Mouse (Mus musculus): Measurements from ENCODE around the gene Gm3373. TPM values are rescaled to one million over a fixed set of nuclear protein-coding genes. Genes with fewer than 3 reads are reported as not detected.

The Gm3373 gene
- total RNA-seq (2023) = not detected

DNA sequence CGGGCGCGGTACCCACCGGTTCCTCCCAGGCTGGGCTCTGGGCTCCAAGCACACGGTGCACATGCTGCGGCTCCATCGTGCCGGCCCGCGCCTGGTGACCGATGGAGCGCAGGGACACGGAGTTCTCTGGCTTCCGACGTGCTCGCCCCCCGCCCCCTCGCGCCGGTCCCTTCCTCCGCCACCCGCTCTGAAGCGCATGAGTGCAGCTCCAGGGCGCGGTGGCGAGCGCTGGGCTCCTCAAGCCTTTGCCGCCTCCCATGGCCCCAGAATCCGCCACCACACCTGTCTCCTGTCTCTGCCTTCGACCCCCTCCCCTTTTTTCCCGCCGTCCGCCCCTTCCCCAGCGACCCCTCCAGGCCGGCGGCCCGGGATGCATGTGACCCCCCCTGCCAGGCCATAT, at the start of gene Gm3373:
Gene Gm3373, minus strand, starts transcription at position 101 of the 400 bp plus-strand sequence.

DNA sequence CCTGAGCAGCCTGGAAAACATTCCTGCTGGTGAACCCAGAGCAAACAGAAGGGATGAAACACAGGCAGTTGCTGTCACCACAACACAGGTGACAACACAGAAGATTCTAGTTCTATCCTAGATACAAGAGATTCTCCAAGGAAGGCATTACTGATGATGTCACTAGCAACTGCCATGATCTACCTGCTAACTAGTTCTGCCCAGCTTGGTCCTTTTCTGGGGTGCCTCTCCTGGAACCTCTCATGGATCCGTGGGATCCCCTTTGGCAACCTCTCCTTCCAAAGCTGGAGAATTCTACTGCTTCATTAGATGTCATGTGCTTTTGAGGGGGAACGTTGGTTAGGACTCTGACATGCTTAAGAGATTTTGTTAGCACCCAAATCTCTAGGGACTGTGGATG, 54.0 kb downstream of the Gm3373 start, which contains the start of gene Gm9603:
Gene Gm9603, minus strand, starts transcription at position 101 of the 400 bp plus-strand sequence.

Other genes starting within 250 kb of the Gm3373 start
- not detected for gene Gm3488, start 239.9 kb downstream of the Gm3373 start, total RNA-seq (2023)
- gene Gm3532, start 203.1 kb downstream of the Gm3373 start, total RNA-seq (2023) = not detected
- gene Gm8265, start 108.5 kb downstream of the Gm3373 start, total RNA-seq (2023) = not detected
- gene Gm9603, start 54.1 kb downstream of the Gm3373 start, total RNA-seq (2023) = not detected
- gene Gm3383, start 66.4 kb upstream of the Gm3373 start, total RNA-seq (2023) = 1.3 TPM
- gene Gm3424, start 88.8 kb upstream of the Gm3373 start, total RNA-seq (2023) = not detected
- gene Gm8237, start 138.8 kb upstream of the Gm3373 start, total RNA-seq (2023) = not detected
- not detected for gene Gm3248, start 220.2 kb upstream of the Gm3373 start, total RNA-seq (2023)
- not detected for gene Gm3453, start 237.6 kb upstream of the Gm3373 start, total RNA-seq (2023)